ENCODE assay signal across 8 mouse cellular contexts in genomic region chr12:32953596-32954215, GRCm38 (mm10). TPM values are rescaled to one million over a fixed set of nuclear protein-coding genes. Genes with fewer than 3 reads are reported as not detected.
DNase-seq lines count a peak whose midpoint lies in the region; ATAC-seq lines count a peak whose summit lies in the region.

TSS of gene Sypl (plus strand) at chr12:32953891.

- H3K27ac ChIP-seq in heart, embryonic 10.5 days = peak within 1 kb of the TSS; percentile 97
- peak within 1 kb of the TSS; percentile 99 for H3K27ac ChIP-seq in kidney, embryonic 15.5 days

- H3K4me3 ChIP-seq in heart, embryonic 10.5 days = peak within 1 kb of the TSS; percentile 82
- H3K4me3 ChIP-seq in kidney, embryonic 15.5 days (replicated peaks) = peak within 1 kb of the TSS; percentile 66

- peaks cover 17% of the 10 kb centered on the region for H3K4me1 ChIP-seq in heart, embryonic 10.5 days
- peaks cover 25% of the 10 kb centered on the region for H3K4me1 ChIP-seq in kidney, embryonic 15.5 days

- H3K9ac ChIP-seq in kidney, embryonic 15.5 days = peak within 1 kb of the TSS; percentile 85

- DNase-seq in B cell, adult 2 months = peak; percentile 94 to 96
- DNase-seq in brain, adult 2 months (ENCODE audit: low read depth, low spot score) = peak; percentile 97
- peak; percentile 99 for DNase-seq in heart, embryonic 10.5 days (ENCODE audit: low spot score)
- DNase-seq in liver = peak; percentile 97
- peak; percentile 94 to 95 for DNase-seq in spleen, postnatal 4 days (ENCODE audit: low spot score in 2 of 2)

- H3K4me2 ChIP-seq in kidney, embryonic 15.5 days = peak within 1 kb of the TSS; percentile 74

- ATAC-seq in erythroblast, adult 5-6 weeks (replicated peaks; ENCODE audit: low FRiP score, poor library complexity, severe bottlenecking) = peak; percentile 97
- peak; percentile 99 for ATAC-seq in kidney, embryonic 15.5 days (replicated peaks; ENCODE audit: low FRiP score)
- ATAC-seq in monocyte, adult 5-6 weeks (replicated peaks; ENCODE audit: insufficient number of reproducible peaks, low FRiP score, low TSS enrichment, poor library complexity, severe bottlenecking) = peak; percentile 96

- no peaks in the 10 kb centered on the region for H3K36me3 ChIP-seq in heart, embryonic 10.5 days
- H3K36me3 ChIP-seq in kidney, embryonic 15.5 days = no peaks in the 10 kb centered on the region

- H3K9me3 ChIP-seq in heart, embryonic 10.5 days = no peaks in the 10 kb centered on the region
- H3K9me3 ChIP-seq in kidney, embryonic 15.5 days (replicated peaks) = no peaks in the 10 kb centered on the region

- no peaks in the 10 kb centered on the region for H3K27me3 ChIP-seq in heart, embryonic 10.5 days (ENCODE audit: insufficient read depth, poor library complexity, severe bottlenecking)
- no peaks in the 10 kb centered on the region for H3K27me3 ChIP-seq in kidney, embryonic 15.5 days

- WGBS in heart, embryonic 10.5 days = under 1% methylated on average over 52 of the region's 52 CpGs
- WGBS in kidney, embryonic 15.5 days = under 1% methylated on average over 46 of the region's 52 CpGs

RNA-seq across cellular contexts. Expression of gene Sypl, which starts in this region (rescaled TPM):
- total RNA-seq in erythroblast, adult 5-6 weeks (2015; ENCODE audit: low replicate concordance) = 34.6 and 44.3 TPM in 2 replicates
- total RNA-seq in erythroblast, adult 5-6 weeks (2017; ENCODE audit: low replicate concordance) = 10.3 and 17.8 TPM in 2 replicates
- 80.8 and 91.5 TPM in 2 replicates for polyA plus RNA-seq in heart, embryonic 10.5 days (2016; fragmentation: Nextera tagmentation; extraction: Ambion mirVana)
- 118 and 131 TPM in 2 replicates for polyA plus RNA-seq in kidney, embryonic 15.5 days (2015; fragmentation: Nextera tagmentation; extraction: Ambion mirVana)
- 47.0 to 58.3 TPM (median 51.6 TPM) in 3 replicates for total RNA-seq in monocyte, adult 5-6 weeks (2017)

Comparison
In these comparisons a context has a peak if more than half of its experiments do, and no peak if none do; other contexts are left out.
1. Peak in every context shown above with its lines: DNase-seq, ATAC-seq, H3K4me3 ChIP-seq and H3K27ac ChIP-seq.